Comparison of ENCODE assay signal across 9 mouse cellular contexts in the genomic region with DNA sequence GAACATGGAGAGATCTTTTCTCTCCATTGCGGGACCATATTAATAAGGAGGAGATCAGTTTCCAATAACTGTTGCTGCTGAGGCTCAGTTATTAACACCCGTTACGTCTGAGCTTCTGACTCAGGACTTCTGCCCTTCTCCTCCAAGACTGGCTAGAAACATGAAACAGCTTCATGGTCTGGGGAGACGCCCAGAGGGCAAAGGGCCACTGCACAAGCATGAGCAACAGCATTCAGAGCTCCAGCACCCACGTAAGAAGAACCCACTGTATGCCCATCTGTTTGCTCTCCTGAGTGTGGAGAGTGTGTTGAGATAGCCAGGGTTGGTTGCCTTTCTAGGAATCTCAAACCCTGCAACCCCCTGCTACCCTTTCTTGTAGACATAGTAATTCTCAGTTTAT.
DNase-seq lines count a peak whose midpoint lies in the region; ATAC-seq and TF ChIP-seq lines count a peak whose summit lies in the region.
"Had no signal": no experiment of that assay in that cellular context is flagged by ENCODE, and none has a peak within 500 bp of the region (broad histone marks: within the 10 kb centered on the region; RNA-seq: fewer than 3 reads in every experiment).

No protein-coding gene starts in this region.

- ATAC-seq in kidney, embryonic 16.5 days (ENCODE audit: low FRiP score, low TSS enrichment): peak; percentile 54; the same call in 1 of the 2 replicates
- ATAC-seq in erythroid progenitor cell, adult 5-6 weeks (replicated peaks; ENCODE audit: low FRiP score, poor library complexity, severe bottlenecking): no peak

- no peaks in the 10 kb centered on the region for H3K27me3 ChIP-seq in kidney, embryonic 16.5 days (ENCODE audit: insufficient read depth, low read length)

- peak overlapping the region; percentile 74 for H3K27ac ChIP-seq in gastrocnemius, adult 2 months
- no peak overlapping the region for H3K27ac ChIP-seq in kidney, embryonic 16.5 days (ENCODE audit: low read length)

- DNase-seq in gastrocnemius, adult 18-20 months (ENCODE audit: low spot score): peak; percentile 69
- DNase-seq in gastrocnemius, postnatal 4 days (ENCODE audit: low spot score in 2 of 2): no peak
- DNase-seq in gastrocnemius, adult 2 months: peak; percentile 78
- DNase-seq in lung, postnatal 36 days: peak; percentile 58
- no peak for DNase-seq in cerebellum, adult 9-10 months
- DNase-seq in retina, postnatal 1 day: no peak
- DNase-seq: layer of hippocampus, postnatal 36 days had no signal

- intact Hi-C loops in gastrocnemius, adult 2 months (cut with DNase I): loop anchor here (2.0 to 5.0 kb wide), 4 partner anchors 73 to 223 kb away; a partner anchor contains a TSS

- H3K9me3 ChIP-seq in kidney, embryonic 16.5 days (ENCODE audit: low read length): no peaks in the 10 kb centered on the region

- H3K4me3 ChIP-seq in gastrocnemius, adult 2 months: no peak overlapping the region
- H3K4me3 ChIP-seq in kidney, embryonic 16.5 days (ENCODE audit: low read length): no peak overlapping the region

- no peaks in the 10 kb centered on the region for H3K36me3 ChIP-seq in kidney, embryonic 16.5 days (ENCODE audit: insufficient read depth, low read length)

- peak; percentile 64 for TF ChIP-seq CTCF in gastrocnemius, adult 2 months (IDR thresholded peaks at IDR 0.05)

- no peak overlapping the region for H3K9ac ChIP-seq in kidney, embryonic 16.5 days (replicated peaks; ENCODE audit: low read length)

- no peak overlapping the region for H3K4me2 ChIP-seq in kidney, embryonic 16.5 days (replicated peaks; ENCODE audit: low read depth, low read length)

- WGBS in kidney, embryonic 16.5 days: 41% methylated on average over 5 of the region's 5 CpGs

- H3K4me1 ChIP-seq in kidney, embryonic 16.5 days (ENCODE audit: insufficient read depth, low read length): peaks cover 14% of the 10 kb centered on the region

Comparison
In these comparisons a context has a peak if more than half of its experiments do, and no peak if none do; other contexts are left out.
1. DNase-seq: peak in gastrocnemius, adult 18-20 months (single experiment), gastrocnemius, adult 2 months (single experiment) and lung, postnatal 36 days (single experiment); none in gastrocnemius, postnatal 4 days (0 of 2), cerebellum, adult 9-10 months (single experiment) and retina, postnatal 1 day (single experiment).